ENCODE assay signal across 8 mouse cellular contexts in the genomic region with DNA sequence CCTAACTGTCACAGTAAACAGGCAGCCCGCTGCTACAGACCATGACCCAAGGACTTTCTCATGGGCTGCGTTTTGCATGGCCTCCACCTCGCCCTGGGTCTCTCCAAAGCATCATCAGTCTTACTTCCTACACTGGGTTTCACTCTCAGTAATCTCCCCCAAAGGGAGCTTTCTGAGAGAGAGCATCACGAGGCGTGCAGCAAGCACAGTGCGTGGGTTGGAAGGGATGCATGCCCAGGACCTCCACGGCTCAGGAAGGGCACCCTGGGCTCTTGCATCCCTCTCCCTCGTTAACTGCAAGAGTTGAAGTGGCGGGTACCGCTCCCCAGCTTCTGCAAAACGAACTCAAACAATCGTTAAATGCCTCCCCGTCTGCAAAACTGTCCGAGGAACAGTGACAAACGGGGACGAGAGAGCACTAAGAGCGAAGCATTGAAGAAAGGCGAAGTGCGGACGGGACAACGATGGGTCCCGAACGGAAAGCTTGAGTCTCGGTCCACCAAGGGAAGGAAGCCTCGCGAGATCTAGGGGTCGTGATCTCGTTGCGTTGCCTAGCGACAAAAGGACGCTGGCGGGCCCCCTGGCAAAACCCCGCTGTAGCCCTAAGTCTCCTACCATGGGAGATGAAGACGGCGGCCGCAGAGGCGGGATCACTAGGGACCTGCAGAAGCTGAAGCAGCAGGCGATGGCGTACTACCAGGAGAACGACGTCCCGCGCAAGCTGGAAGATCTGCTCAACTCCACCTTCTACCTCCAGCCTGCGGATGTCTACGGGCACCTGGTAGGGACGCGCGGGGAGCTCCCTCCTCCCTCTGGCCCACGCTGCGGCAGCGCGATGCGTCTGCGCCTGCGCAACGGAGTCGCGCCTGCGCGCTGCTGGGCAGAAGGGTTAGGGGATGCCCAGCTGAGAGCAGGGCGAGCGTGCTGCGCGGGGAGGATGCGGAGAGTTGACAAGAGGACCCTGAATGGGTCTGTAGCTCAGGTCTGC. TPM values are rescaled to one million over a fixed set of nuclear protein-coding genes. Genes with fewer than 3 reads are reported as not detected.
DNase-seq lines count a peak whose midpoint lies in the region.

Gene Eno4, plus strand, starts transcription at position 585 of the 988 bp plus-strand sequence.
Gene Hspa12a, minus strand, starts transcription at position 814 of the 988 bp plus-strand sequence.

- no peaks in the 10 kb centered on the region for H3K9me3 ChIP-seq in megakaryocyte, embryonic 14.5 days

- H3K36me3 ChIP-seq in megakaryocyte, embryonic 14.5 days (replicated peaks; ENCODE audit: low read length) = no peaks in the 10 kb centered on the region

- DNase-seq in WW6 (ENCODE audit: low read depth, low spot score) = peak; percentile 89
- DNase-seq in cerebellum, postnatal 36 days = peak; percentile 95 to 98
- peak; percentile 93 for DNase-seq in gastrocnemius, adult 8-10 months (ENCODE audit: low spot score in 2 of 2)
- DNase-seq in hindlimb bud, embryonic 11.5 days (ENCODE audit: extremely low spot score, low read depth, low spot score) = peak; percentile 94
- peak; percentile 94 to 95 for DNase-seq in left cerebral cortex, adult 8-10 months (ENCODE audit: low spot score in 2 of 2)
- peak; percentile 96 for DNase-seq in right cerebral cortex, postnatal 10 days (ENCODE audit: low spot score in 2 of 2)
- peak; percentile 91 for DNase-seq in urinary bladder, postnatal 25 days (ENCODE audit: low spot score)

- H3K27me3 ChIP-seq in megakaryocyte, embryonic 14.5 days (replicated peaks) = peaks cover 34% of the 10 kb centered on the region

- H3K4me3 ChIP-seq in megakaryocyte, embryonic 14.5 days (replicated peaks) = peak within 1 kb of the TSS; percentile 95

- H3K4me1 ChIP-seq in megakaryocyte, embryonic 14.5 days = peaks cover 16% of the 10 kb centered on the region

RNA-seq across cellular contexts. Expression of gene Eno4, which starts in this region (rescaled TPM):
- not detected for total RNA-seq in gastrocnemius, adult 8-10 months (2022)
- 1 to 10 TPM; 2.2 to 3.0 (median 2.7) TPM for total RNA-seq in left cerebral cortex, adult 8-10 months (2022)
- polyA plus RNA-seq in megakaryocyte, embryonic 14.5 days (2012; ENCODE audit: insufficient read depth, low replicate concordance) = not detected in 2 replicates

RNA-seq across cellular contexts. Expression of gene Hspa12a, which starts in this region (rescaled TPM):
- total RNA-seq in gastrocnemius, adult 8-10 months (2022) = 1 to 10 TPM; 1.7 to 4.2 (median 3.6) TPM
- total RNA-seq in left cerebral cortex, adult 8-10 months (2022) = 100 to 1,000 TPM; 180 to 214 (median 195) TPM
- not detected in 2 replicates for polyA plus RNA-seq in megakaryocyte, embryonic 14.5 days (2012; ENCODE audit: insufficient read depth, low replicate concordance)

Comparison
In these comparisons a context has a peak if more than half of its experiments do, and no peak if none do; other contexts are left out.
1. Peak in every context shown above with its lines: DNase-seq and H3K4me3 ChIP-seq.
2. RNA of gene Hspa12a (total RNA-seq): 180 to 214 TPM in left cerebral cortex, adult 8-10 months; 1.7 to 4.2 TPM in gastrocnemius, adult 8-10 months; every median in the first group is over 10 times any median in the second.